In genomic region chr19:45078971-45079764, GRCm38 (mm10) we compare ENCODE assay signal across 9 mouse cellular contexts. TPM values are rescaled to one million over a fixed set of nuclear protein-coding genes. Genes with fewer than 3 reads are reported as not detected.
DNase-seq lines count a peak whose midpoint lies in the region; ATAC-seq lines count a peak whose summit lies in the region.
"Had no signal": no experiment of that assay in that cellular context is flagged by ENCODE, and none has a peak within 500 bp of the region (broad histone marks: within the 10 kb centered on the region; RNA-seq: fewer than 3 reads in every experiment).

No protein-coding gene starts in this region.

- ATAC-seq in intestine, embryonic 16.5 days = no peak
- 0 out of 2 replicates have a peak, but pooled peaks have one; percentile 12 for ATAC-seq in megakaryocyte progenitor cell, adult 5-6 weeks (replicated peaks; ENCODE audit: poor library complexity)
- ATAC-seq in inflammation-experienced regulatory T-cells, adult 6 months = no peak

- H3K4me1 ChIP-seq in forebrain, embryonic 10.5 days = peaks cover 73% of the 10 kb centered on the region
- peaks cover 45% of the 10 kb centered on the region for H3K4me1 ChIP-seq in intestine, embryonic 16.5 days (ENCODE audit: control insufficient read depth, insufficient read depth, low read length)

- 4% methylated on average over 17 of the region's 17 CpGs for WGBS in forebrain, embryonic 10.5 days
- 11% methylated on average over 17 of the region's 17 CpGs for WGBS in intestine, embryonic 16.5 days

- no peak overlapping the region for H3K27ac ChIP-seq in forebrain, embryonic 10.5 days
- no peak overlapping the region for H3K27ac ChIP-seq in intestine, embryonic 16.5 days (ENCODE audit: low read length)

- peak; percentile 29 for DNase-seq in urinary bladder, postnatal 14 days (ENCODE audit: low spot score)
- no peak for DNase-seq in urinary bladder, postnatal 10 days (ENCODE audit: low spot score)
- peak; percentile 35 for DNase-seq in forebrain, embryonic 10.5 days (ENCODE audit: extremely low spot score, low spot score)
- no peak for DNase-seq in urinary bladder, adult 18-20 months (ENCODE audit: low spot score in 2 of 2)
- DNase-seq in thymus, postnatal 10 days (ENCODE audit: low spot score in 2 of 2) = no peak

- no peaks in the 10 kb centered on the region for H3K9me3 ChIP-seq in forebrain, embryonic 10.5 days
- H3K9me3 ChIP-seq in intestine, embryonic 16.5 days (ENCODE audit: control insufficient read depth, low read length) = no peaks in the 10 kb centered on the region

- H3K4me3 ChIP-seq in forebrain, embryonic 10.5 days = peak overlapping the region; percentile 42
- H3K4me3 ChIP-seq in intestine, embryonic 16.5 days (ENCODE audit: low read length) = peak overlapping the region; percentile 37
- H3K4me3 ChIP-seq: erythroblast, embryonic 14.5 days had no signal

- peaks cover 92% of the 10 kb centered on the region for H3K27me3 ChIP-seq in forebrain, embryonic 10.5 days (ENCODE audit: poor library complexity, severe bottlenecking)
- peaks cover 69% of the 10 kb centered on the region for H3K27me3 ChIP-seq in intestine, embryonic 16.5 days (replicated peaks; ENCODE audit: control insufficient read depth, insufficient read depth, low read length)

- H3K4me2 ChIP-seq in intestine, embryonic 16.5 days (ENCODE audit: low read depth, low read length) = peak overlapping the region; percentile 63

- no peaks in the 10 kb centered on the region for H3K36me3 ChIP-seq in forebrain, embryonic 10.5 days (replicated peaks)
- H3K36me3 ChIP-seq in intestine, embryonic 16.5 days (ENCODE audit: control insufficient read depth, insufficient read depth, low read length) = no peaks in the 10 kb centered on the region

- peak overlapping the region; percentile 49; the same call in 1 of the 2 replicates for H3K9ac ChIP-seq in intestine, embryonic 16.5 days (ENCODE audit: low read depth, low read length)

RNA-seq across cellular contexts. Expression of gene Kazald1, which starts 4.1 kb away (rescaled TPM):
- 0.20 and 0.63 TPM in 2 replicates for polyA plus RNA-seq in forebrain, embryonic 10.5 days (2016; fragmentation: Nextera tagmentation; extraction: Ambion mirVana)
- 2.0 and 2.1 TPM in 2 replicates for polyA plus RNA-seq in intestine, embryonic 16.5 days (2015; fragmentation: Nextera tagmentation; extraction: Ambion mirVana)
- total RNA-seq in megakaryocyte progenitor cell, adult 5-6 weeks (2015) = 0.17 and 0.25 TPM in 2 replicates
- total RNA-seq in megakaryocyte progenitor cell, adult 5-6 weeks (2017) = 0.83 and 0.84 TPM in 2 replicates
- polyA plus RNA-seq in inflammation-experienced regulatory T-cells, adult 6 months (2017; shearing (Covaris generic)) = 1 to 10 TPM in 1 of 3 experiments, under 1 TPM in 2; 0.21 to 1.0 (median 0.56) TPM
- polyA plus RNA-seq: erythroblast, embryonic 14.5 days had no signal

RNA-seq across cellular contexts. Expression of gene Sfxn3, which starts 31.9 kb away (rescaled TPM):
- 6.3 and 6.9 TPM in 2 replicates for polyA plus RNA-seq in forebrain, embryonic 10.5 days (2016; fragmentation: Nextera tagmentation; extraction: Ambion mirVana)
- 16.5 and 18.2 TPM in 2 replicates for polyA plus RNA-seq in intestine, embryonic 16.5 days (2015; fragmentation: Nextera tagmentation; extraction: Ambion mirVana)
- total RNA-seq in megakaryocyte progenitor cell, adult 5-6 weeks (2015) = 17.5 and 23.8 TPM in 2 replicates
- 2.4 and 3.1 TPM in 2 replicates for total RNA-seq in megakaryocyte progenitor cell, adult 5-6 weeks (2017)
- polyA plus RNA-seq in inflammation-experienced regulatory T-cells, adult 6 months (2017; shearing (Covaris generic)) = 10 to 100 TPM; 61.5 to 97.7 (median 97.5) TPM

RNA-seq across cellular contexts. Expression of gene Pdzd7, which starts 33.7 kb away (rescaled TPM):
- 0.15 and 0.25 TPM in 2 replicates for polyA plus RNA-seq in forebrain, embryonic 10.5 days (2016; fragmentation: Nextera tagmentation; extraction: Ambion mirVana)
- 0.43 and 0.49 TPM in 2 replicates for polyA plus RNA-seq in intestine, embryonic 16.5 days (2015; fragmentation: Nextera tagmentation; extraction: Ambion mirVana)
- total RNA-seq in megakaryocyte progenitor cell, adult 5-6 weeks (2015) = 0.05 TPM in 1 of 2 replicates, not detected in the other
- total RNA-seq in megakaryocyte progenitor cell, adult 5-6 weeks (2017) = not detected in 2 replicates
- polyA plus RNA-seq in inflammation-experienced regulatory T-cells, adult 6 months (2017; shearing (Covaris generic)) = not detected
- polyA plus RNA-seq: erythroblast, embryonic 14.5 days had no signal

Comparison
In these comparisons a context has a peak if more than half of its experiments do, and no peak if none do; other contexts are left out.
1. DNase-seq: peak in urinary bladder, postnatal 14 days (single experiment) and forebrain, embryonic 10.5 days (single experiment); none in urinary bladder, postnatal 10 days (single experiment), urinary bladder, adult 18-20 months (0 of 2) and thymus, postnatal 10 days (0 of 2).